Mouse (Mus musculus) liver, adult 2 months (tissue): Measurements from ENCODE around the gene Atad1.

Source experiments
- CTCF ChIP-seq: fragments of 200-500 bp; IDR thresholded peaks from 2 replicates; pipeline ENCODE4 v1.5.1; 2011; ENCODE audit warnings: low read depth, low read length, control low read depth
- POLR2A ChIP-seq: fragments of 200-500 bp; IDR thresholded peaks from 2 replicates; pipeline ENCODE4 v1.6.1; 2011; ENCODE audit warnings: low read length, control low read depth; ENCODE audit not compliant: insufficient read depth; ENCODE audit errors: extremely low read depth

GRCm38 (mm10) chr19:32712588-32713042, 27.0 kb downstream of the Atad1 start:
- TF ChIP-seq CTCF, result no peak
- TF ChIP-seq POLR2A, result no peak
